ENCODE assay signal across 5 mouse cellular contexts in genomic region chr6:120811999-120812398, GRCm38 (mm10). TPM values are rescaled to one million over a fixed set of nuclear protein-coding genes. Genes with fewer than 3 reads are reported as not detected.
A peak's percentile ranks its signal among the peaks of the same experiment; 100 is the strongest.
DNase-seq lines count a peak whose midpoint lies in the region; ATAC-seq and TF ChIP-seq lines count a peak whose summit lies in the region.
"Not testable (repeated sequence)": the region's sequence is repeated elsewhere in the genome, so short reads cannot be mapped to it uniquely, and the experiment has no call there.
"Had no signal": no experiment of that assay in that cellular context is flagged by ENCODE, and none has a peak within 500 bp of the region (broad histone marks: within the 10 kb centered on the region; RNA-seq: fewer than 3 reads in every experiment).

No protein-coding gene starts in this region.

- TF ChIP-seq EP300 in MEL (IDR thresholded peaks at IDR 0.05; ENCODE audit: low read depth in 1 of 2, low read length in 2 of 2); liver, embryonic 14.5 days (IDR thresholded peaks at IDR 0.05; ENCODE audit: low read depth): not testable (repeated sequence)

- H3K4me2 ChIP-seq in liver, embryonic 14.5 days (ENCODE audit: low read depth) = not testable (repeated sequence)

- H3K36me3 ChIP-seq in MEL (ENCODE audit: control insufficient read depth in 1 of 2, insufficient read depth in 2 of 2, low read length in 2 of 2) = peaks cover 0 to 20% of the 10 kb centered on the region in 2 experiments; a peak in 2 of 4 replicates
- H3K36me3 ChIP-seq in liver, embryonic 14.5 days (replicated peaks; ENCODE audit: control insufficient read depth, insufficient read depth, low read depth) = peaks cover 49% of the 10 kb centered on the region

- not testable (repeated sequence) for TF ChIP-seq CTCF in MEL (IDR thresholded peaks at IDR 0.05 in 2 of 3, conservative IDR thresholded peaks at IDR 0.05 in 1 of 3; ENCODE audit: control insufficient read depth in 1 of 3, insufficient read depth in 1 of 3, low read depth in 2 of 3, low read length in 3 of 3, poor library complexity in 1 of 3, severe bottlenecking in 1 of 3)
- 0 out of 2 replicates have a peak, but pooled peaks have one; percentile 5 for TF ChIP-seq CTCF in liver, embryonic 14.5 days (IDR thresholded peaks at IDR 0.05; ENCODE audit: low read depth)

- peak; percentile 68 for ATAC-seq in erythroblast, adult 5-6 weeks (replicated peaks; ENCODE audit: low FRiP score, poor library complexity, severe bottlenecking)
- ATAC-seq in liver, embryonic 14.5 days (ENCODE audit: insufficient read depth) = peak; percentile 11; the same call in 1 of the 2 replicates

- 97% methylated on average over 6 of the region's 10 CpGs for WGBS in liver, embryonic 14.5 days (ENCODE audit: insufficient replicate concordance)

- H3K4me3 ChIP-seq in MEL (ENCODE audit: control insufficient read depth in 1 of 2, insufficient read depth in 1 of 2, low read depth in 2 of 2, low read length in 2 of 2); liver, embryonic 14.5 days (ENCODE audit: insufficient read depth in 1 of 2, low read depth in 2 of 2, low read length in 2 of 2): not testable (repeated sequence)

- H3K9me3 ChIP-seq in MEL (replicated peaks; ENCODE audit: insufficient read depth, low read length); liver, embryonic 14.5 days (ENCODE audit: control insufficient read depth, low read length): not testable (repeated sequence)

- not testable (repeated sequence) for H3K4me1 ChIP-seq in MEL (ENCODE audit: control insufficient read depth in 1 of 2, insufficient read depth in 2 of 2, low read length in 2 of 2); liver, embryonic 14.5 days (replicated peaks; ENCODE audit: control insufficient read depth in 2 of 2, insufficient read depth in 2 of 2, low read length in 1 of 2)

- H3K27me3 ChIP-seq in MEL (ENCODE audit: control insufficient read depth in 1 of 2, insufficient read depth in 2 of 2, low read length in 2 of 2); liver, embryonic 14.5 days (ENCODE audit: control insufficient read depth, insufficient read depth, low read length): not testable (repeated sequence)

- not testable (repeated sequence) for H3K27ac ChIP-seq in MEL (ENCODE audit: control insufficient read depth, low read depth, low read length); liver, embryonic 14.5 days

- TF ChIP-seq RAD21 in MEL (IDR thresholded peaks at IDR 0.05; ENCODE audit: low read depth, low read length) = not testable (repeated sequence)

- H3K9ac ChIP-seq in MEL (ENCODE audit: control insufficient read depth, low read depth, low read length, poor library complexity, severe bottlenecking); liver, embryonic 14.5 days (replicated peaks): not testable (repeated sequence)

- H3K79me2 ChIP-seq in MEL (ENCODE audit: control insufficient read depth, insufficient read depth, low read length, poor library complexity) = not testable (repeated sequence)

- peak; percentile 16 for DNase-seq in MEL (ENCODE audit: low read depth, low spot score)
- DNase-seq in adrenal gland, adult 2 months = peak; percentile 54
- not testable (repeated sequence) for DNase-seq in liver, embryonic 14.5 days (ENCODE audit: low read depth in 3 of 3, low spot score in 3 of 3)

- not testable (repeated sequence) for TF ChIP-seq POLR2A in MEL (IDR thresholded peaks at IDR 0.05; ENCODE audit: control insufficient read depth in 1 of 2, insufficient read depth in 1 of 2, low read depth in 1 of 2, low read length in 2 of 2, poor library complexity in 1 of 2)

TF ChIP-seq in MEL, 35 proteins besides CTCF, POLR2A, EP300 and RAD21:
- TF ChIP-seq ZNF384 (IDR thresholded peaks at IDR 0.05; ENCODE audit: low read depth, low read length) = peak; percentile 26; the same call in 1 of the 2 replicates

RNA-seq across cellular contexts. Expression of gene Atp6v1e1, which starts 10.6 kb away (rescaled TPM):
- 100 and 123 TPM in 2 replicates for total RNA-seq in MEL (2012; rRNA removed)
- 100 to 1,000 TPM in 1 of 2 experiments, not detected in 1; 129 TPM for polyA plus RNA-seq in MEL (2012; ENCODE audit: insufficient read depth in 1 of 2, insufficient read length in 2 of 2, low read depth in 1 of 2, low replicate concordance in 2 of 2, missing spikeins in 1 of 2)
- total RNA-seq in adrenal gland, adult 2 months (2021) = 100 to 1,000 TPM; 362 to 464 TPM
- 241 and 338 TPM in 2 replicates for polyA plus RNA-seq in adrenal gland, adult 2 months (2012; rRNA removed)
- total RNA-seq in erythroblast, adult 5-6 weeks (2015; ENCODE audit: low replicate concordance) = 131 and 140 TPM in 2 replicates
- 234 and 332 TPM in 2 replicates for total RNA-seq in erythroblast, adult 5-6 weeks (2017; ENCODE audit: low replicate concordance)
- polyA plus RNA-seq in liver, embryonic 14.5 days (2012; rRNA removed) = 43.2 and 73.8 TPM in 2 replicates
- 141 and 145 TPM in 2 replicates for polyA plus RNA-seq in liver, embryonic 14.5 days (2014; fragmentation: Nextera tagmentation; extraction: Ambion mirVana)

RNA-seq across cellular contexts. Expression of gene Bcl2l13, which starts 24.0 kb away (rescaled TPM):
- 48.0 and 49.9 TPM in 2 replicates for total RNA-seq in MEL (2012; rRNA removed)
- polyA plus RNA-seq in MEL (2012; ENCODE audit: insufficient read depth in 1 of 2, insufficient read length in 2 of 2, low read depth in 1 of 2, low replicate concordance in 2 of 2, missing spikeins in 1 of 2) = 10 to 100 TPM in 1 of 2 experiments, not detected in 1; 43.7 TPM
- 10 to 100 TPM; 70.4 to 84.6 TPM for total RNA-seq in adrenal gland, adult 2 months (2021)
- 24.1 and 30.2 TPM in 2 replicates for polyA plus RNA-seq in adrenal gland, adult 2 months (2012; rRNA removed)
- total RNA-seq in erythroblast, adult 5-6 weeks (2015; ENCODE audit: low replicate concordance) = 20.9 and 27.0 TPM in 2 replicates
- total RNA-seq in erythroblast, adult 5-6 weeks (2017; ENCODE audit: low replicate concordance) = 38.6 and 38.7 TPM in 2 replicates
- 18.1 and 20.0 TPM in 2 replicates for polyA plus RNA-seq in liver, embryonic 14.5 days (2012; rRNA removed)
- polyA plus RNA-seq in liver, embryonic 14.5 days (2014; fragmentation: Nextera tagmentation; extraction: Ambion mirVana) = 28.6 and 34.6 TPM in 2 replicates

RNA-seq across cellular contexts. Expression of gene Slc25a18, which starts 38.6 kb away (rescaled TPM):
- 0.12 TPM in 1 of 2 replicates, not detected in the other for total RNA-seq in MEL (2012; rRNA removed)
- under 1 TPM in 1 of 2 experiments, not detected in 1; 0.57 TPM for polyA plus RNA-seq in MEL (2012; ENCODE audit: insufficient read depth in 1 of 2, insufficient read length in 2 of 2, low read depth in 1 of 2, low replicate concordance in 2 of 2, missing spikeins in 1 of 2)
- under 1 TPM; 0.14 to 0.21 TPM for total RNA-seq in adrenal gland, adult 2 months (2021)
- 0.62 and 1.3 TPM in 2 replicates for polyA plus RNA-seq in adrenal gland, adult 2 months (2012; rRNA removed)
- total RNA-seq in erythroblast, adult 5-6 weeks (2015; ENCODE audit: low replicate concordance) = not detected in 2 replicates
- 0.26 TPM in 1 of 2 replicates, not detected in the other for total RNA-seq in erythroblast, adult 5-6 weeks (2017; ENCODE audit: low replicate concordance)
- polyA plus RNA-seq in liver, embryonic 14.5 days (2012; rRNA removed) = 0.08 and 0.09 TPM in 2 replicates
- 0.08 and 0.11 TPM in 2 replicates for polyA plus RNA-seq in liver, embryonic 14.5 days (2014; fragmentation: Nextera tagmentation; extraction: Ambion mirVana)
- polyA plus RNA-seq: G1E had no signal
